Mouse (Mus musculus) CD4-positive naive resting alpha-beta T cell, adult 76 days (primary cell): Measurements from ENCODE around the gene Arl6ip6. TPM values are rescaled to one million over a fixed set of nuclear protein-coding genes. Genes with fewer than 3 reads are reported as not detected.

Experiments used
- total RNA-seq: library from RNA; stranded (reverse); gene quantifications from one replicate; pipeline ENCODE4 v1.2.4, GENCODE M21; 2023

Gene Arl6ip6
- total RNA-seq, result 24.4 TPM

GRCm38 (mm10) chr2:53191523-53192220 lies at the start of gene Arl6ip6:
Arl6ip6 (plus strand) TSS chr2:53191726.

GRCm38 (mm10) chr2:53190684-53191511 lies 628 bp upstream of the Arl6ip6 start, which contains the start of gene Prpf40a:
Prpf40a (minus strand) TSS chr2:53191284.

Other genes with a start within 250 kb of the Arl6ip6 start
- gene Prpf40a, start 442 bp upstream of the Arl6ip6 start, total RNA-seq, result 103 TPM